ENCODE assay signal across 19 mouse cellular contexts in genomic region chr15:25682953-25683507, GRCm38 (mm10).
DNase-seq lines count a peak whose midpoint lies in the region; ATAC-seq and TF ChIP-seq lines count a peak whose summit lies in the region.
"Had no signal": no experiment of that assay in that cellular context is flagged by ENCODE, and none has a peak within 500 bp of the region (broad histone marks: within the 10 kb centered on the region; RNA-seq: fewer than 3 reads in every experiment).

No protein-coding gene starts in this region.

- H3K36me3 ChIP-seq in hindbrain, embryonic 10.5 days: 0 out of 2 replicates have a peak, but pooled peaks cover 7% of the 10 kb centered on the region
- H3K36me3 ChIP-seq in hindbrain, postnatal 0 days (ENCODE audit: insufficient read depth, low read length): no peaks in the 10 kb centered on the region
- H3K36me3 ChIP-seq in midbrain, embryonic 12.5 days: no peaks in the 10 kb centered on the region
- no peaks in the 10 kb centered on the region for H3K36me3 ChIP-seq in midbrain, postnatal 0 days (ENCODE audit: insufficient read depth, low read length)
- no peaks in the 10 kb centered on the region for H3K36me3 ChIP-seq in embryonic facial prominence, embryonic 11.5 days (replicated peaks; ENCODE audit: control insufficient read depth, insufficient read depth, low read depth, low read length)
- H3K36me3 ChIP-seq in stomach, embryonic 16.5 days (ENCODE audit: control insufficient read depth, insufficient read depth, low read length): no peaks in the 10 kb centered on the region
- H3K36me3 ChIP-seq: G1E; heart, embryonic 10.5 days; kidney, embryonic 15.5 days; limb, embryonic 13.5 days; neural tube, embryonic 15.5 days had no signal

- ATAC-seq in hindbrain, postnatal 0 days: no peak
- peak; percentile 36; the same call in 1 of the 2 replicates for ATAC-seq in midbrain, embryonic 12.5 days (ENCODE audit: low FRiP score, low read depth)
- ATAC-seq in midbrain, postnatal 0 days (ENCODE audit: low FRiP score): no peak
- ATAC-seq in embryonic facial prominence, embryonic 11.5 days (replicated peaks; ENCODE audit: insufficient number of reproducible peaks, low FRiP score, low TSS enrichment, low read depth): 0 out of 2 replicates have a peak, but pooled peaks have one; percentile 30
- ATAC-seq in stomach, embryonic 16.5 days (ENCODE audit: insufficient read depth, low FRiP score): no peak
- ATAC-seq: liver, postnatal 0 days had no signal

- H3K27me3 ChIP-seq in hindbrain, embryonic 10.5 days (ENCODE audit: insufficient read depth, poor library complexity, severe bottlenecking): 0 out of 2 replicates have a peak, but pooled peaks cover 1% of the 10 kb centered on the region
- H3K27me3 ChIP-seq in hindbrain, postnatal 0 days (ENCODE audit: insufficient read depth, low read length): no peaks in the 10 kb centered on the region
- no peaks in the 10 kb centered on the region for H3K27me3 ChIP-seq in midbrain, embryonic 12.5 days
- H3K27me3 ChIP-seq in midbrain, postnatal 0 days (ENCODE audit: insufficient read depth, low read length): no peaks in the 10 kb centered on the region
- no peaks in the 10 kb centered on the region for H3K27me3 ChIP-seq in embryonic facial prominence, embryonic 11.5 days (ENCODE audit: control insufficient read depth, insufficient read depth, low read length)
- H3K27me3 ChIP-seq in stomach, embryonic 16.5 days (ENCODE audit: control insufficient read depth, insufficient read depth, low read length): no peaks in the 10 kb centered on the region
- H3K27me3 ChIP-seq: kidney, embryonic 15.5 days; limb, embryonic 13.5 days; neural tube, embryonic 15.5 days had no signal

- no peak overlapping the region for H3K9ac ChIP-seq in hindbrain, postnatal 0 days (replicated peaks; ENCODE audit: low read length)
- no peak overlapping the region for H3K9ac ChIP-seq in midbrain, embryonic 12.5 days (replicated peaks)
- H3K9ac ChIP-seq in midbrain, postnatal 0 days (replicated peaks; ENCODE audit: low read length, poor library complexity, severe bottlenecking): no peak overlapping the region
- no peak overlapping the region for H3K9ac ChIP-seq in embryonic facial prominence, embryonic 11.5 days (replicated peaks; ENCODE audit: low read length)
- H3K9ac ChIP-seq in stomach, embryonic 16.5 days (ENCODE audit: low read length): peak overlapping the region; percentile 9; the same call in 1 of the 2 replicates
- H3K9ac ChIP-seq: kidney, embryonic 15.5 days; limb, embryonic 13.5 days; liver, postnatal 0 days; neural tube, embryonic 15.5 days had no signal

- no peak for TF ChIP-seq CTCF in hindbrain, postnatal 0 days (IDR thresholded peaks at IDR 0.05; ENCODE audit: low read depth)
- TF ChIP-seq CTCF in midbrain, postnatal 0 days (IDR thresholded peaks at IDR 0.05): no peak

- H3K27ac ChIP-seq in hindbrain, embryonic 10.5 days: peak overlapping the region; percentile 70
- H3K27ac ChIP-seq in hindbrain, postnatal 0 days: no peak overlapping the region
- 0 out of 2 replicates have a peak overlapping the region, but pooled peaks have one; percentile 36 for H3K27ac ChIP-seq in midbrain, embryonic 12.5 days (replicated peaks)
- no peak overlapping the region for H3K27ac ChIP-seq in midbrain, postnatal 0 days (ENCODE audit: low read depth, low read length)
- peak overlapping the region; percentile 56 for H3K27ac ChIP-seq in embryonic facial prominence, embryonic 11.5 days (replicated peaks; ENCODE audit: low read depth, low read length)
- peak overlapping the region; percentile 55 for H3K27ac ChIP-seq in stomach, embryonic 16.5 days (ENCODE audit: low read length)
- H3K27ac ChIP-seq: heart, embryonic 10.5 days; kidney, embryonic 15.5 days; limb, embryonic 13.5 days; neural tube, embryonic 15.5 days had no signal

- 56% methylated on average over 13 of the region's 13 CpGs for WGBS in hindbrain, embryonic 10.5 days
- 53% methylated on average over 13 of the region's 13 CpGs for WGBS in hindbrain, postnatal 0 days
- 59% methylated on average over 13 of the region's 13 CpGs for WGBS in midbrain, embryonic 12.5 days
- WGBS in midbrain, postnatal 0 days: 56% methylated on average over 13 of the region's 13 CpGs
- WGBS in embryonic facial prominence, embryonic 11.5 days: 27% methylated on average over 13 of the region's 13 CpGs
- WGBS in stomach, embryonic 16.5 days: 36% methylated on average over 13 of the region's 13 CpGs

- no peak overlapping the region for H3K4me2 ChIP-seq in hindbrain, postnatal 0 days (ENCODE audit: low read depth, low read length)
- no peak overlapping the region for H3K4me2 ChIP-seq in midbrain, embryonic 12.5 days (replicated peaks)
- no peak overlapping the region for H3K4me2 ChIP-seq in midbrain, postnatal 0 days (ENCODE audit: low read depth, low read length, poor library complexity, severe bottlenecking)
- no peak overlapping the region for H3K4me2 ChIP-seq in embryonic facial prominence, embryonic 11.5 days (ENCODE audit: low read depth, low read length)
- H3K4me2 ChIP-seq in stomach, embryonic 16.5 days (ENCODE audit: low read depth, low read length): no peak overlapping the region
- H3K4me2 ChIP-seq: kidney, embryonic 15.5 days; limb, embryonic 13.5 days; neural tube, embryonic 15.5 days had no signal

- H3K4me1 ChIP-seq in hindbrain, embryonic 10.5 days (replicated peaks): peaks cover 43% of the 10 kb centered on the region
- peaks cover 8% of the 10 kb centered on the region for H3K4me1 ChIP-seq in hindbrain, postnatal 0 days (ENCODE audit: insufficient read depth, low read length)
- peaks cover 14% of the 10 kb centered on the region for H3K4me1 ChIP-seq in midbrain, embryonic 12.5 days
- H3K4me1 ChIP-seq in midbrain, postnatal 0 days (ENCODE audit: insufficient read depth, low read length): no peaks in the 10 kb centered on the region
- peaks cover 2% of the 10 kb centered on the region; the same call in 1 of the 2 replicates for H3K4me1 ChIP-seq in embryonic facial prominence, embryonic 11.5 days (ENCODE audit: control insufficient read depth, insufficient read depth, low read length)
- H3K4me1 ChIP-seq in stomach, embryonic 16.5 days (ENCODE audit: control insufficient read depth, insufficient read depth, low read length): peaks cover 35% of the 10 kb centered on the region

- H3K9me3 ChIP-seq in hindbrain, embryonic 10.5 days: no peaks in the 10 kb centered on the region
- no peaks in the 10 kb centered on the region for H3K9me3 ChIP-seq in hindbrain, postnatal 0 days (ENCODE audit: low read length)
- no peaks in the 10 kb centered on the region for H3K9me3 ChIP-seq in midbrain, embryonic 12.5 days
- no peaks in the 10 kb centered on the region for H3K9me3 ChIP-seq in midbrain, postnatal 0 days (ENCODE audit: low read length)
- no peaks in the 10 kb centered on the region for H3K9me3 ChIP-seq in embryonic facial prominence, embryonic 11.5 days (replicated peaks; ENCODE audit: control insufficient read depth, low read length)
- no peaks in the 10 kb centered on the region for H3K9me3 ChIP-seq in stomach, embryonic 16.5 days (replicated peaks; ENCODE audit: control insufficient read depth, low read length)
- H3K9me3 ChIP-seq: heart, embryonic 10.5 days; kidney, embryonic 15.5 days; limb, embryonic 13.5 days; neural tube, embryonic 15.5 days had no signal

- DNase-seq in hindbrain, embryonic 10.5 days (ENCODE audit: low spot score): no peak
- DNase-seq in hindbrain, postnatal 0 days (ENCODE audit: low spot score): no peak
- DNase-seq in midbrain, postnatal 0 days (ENCODE audit: low spot score): no peak
- peak; percentile 78 for DNase-seq in embryonic facial prominence, embryonic 11.5 days (ENCODE audit: low spot score)
- no peak for DNase-seq in heart, adult 8-10 months (ENCODE audit: low spot score)
- DNase-seq: adrenal gland, adult 2 months; cerebellum, adult 2 months; gastrocnemius, postnatal 14 days; heart, postnatal 14 days; liver, postnatal 0 days; spleen, adult 18-20 months; thymus, postnatal 36 days had no signal

- no peak overlapping the region for H3K4me3 ChIP-seq in hindbrain, embryonic 10.5 days
- H3K4me3 ChIP-seq in hindbrain, postnatal 0 days (ENCODE audit: low read length): no peak overlapping the region
- H3K4me3 ChIP-seq in midbrain, embryonic 12.5 days: no peak overlapping the region
- H3K4me3 ChIP-seq in midbrain, postnatal 0 days (ENCODE audit: low read depth, low read length): no peak overlapping the region
- H3K4me3 ChIP-seq in embryonic facial prominence, embryonic 11.5 days (ENCODE audit: low read depth, low read length): no peak overlapping the region
- no peak overlapping the region for H3K4me3 ChIP-seq in stomach, embryonic 16.5 days (replicated peaks; ENCODE audit: low read length)
- H3K4me3 ChIP-seq: heart, embryonic 10.5 days; kidney, embryonic 15.5 days; limb, embryonic 13.5 days; neural tube, embryonic 15.5 days had no signal

Comparison
In these comparisons a context has a peak if more than half of its experiments do, and no peak if none do; other contexts are left out.
1. H3K27ac ChIP-seq: peak in hindbrain, embryonic 10.5 days (single experiment), midbrain, embryonic 12.5 days (single experiment), embryonic facial prominence, embryonic 11.5 days (single experiment) and stomach, embryonic 16.5 days (single experiment); none in hindbrain, postnatal 0 days (single experiment) and midbrain, postnatal 0 days (single experiment).
2. ATAC-seq: peak in midbrain, embryonic 12.5 days (single experiment) and embryonic facial prominence, embryonic 11.5 days (single experiment); none in hindbrain, postnatal 0 days (single experiment), midbrain, postnatal 0 days (single experiment) and stomach, embryonic 16.5 days (single experiment).